Mouse (Mus musculus) inflammation-experienced regulatory T-cells, adult 6 months (primary cell): ENCODE data around the gene Ncapd3. TPM values are rescaled to one million over a fixed set of nuclear protein-coding genes. Genes with fewer than 3 reads are reported as not detected.

Experiments
- ATAC-seq: one replicate; pipeline ENCODE4 v1.8.0; 2017
- polyA plus RNA-seq, 3 experiments: library from polyadenylated mRNA; unstranded; fragments of 100-300 nt; shearing (Covaris generic); gene quantifications; one replicate each; pipeline ENCODE4 v1.2.1; 2017

Ncapd3 gene
- polyA plus RNA-seq, 3 experiments from 2014 or later = 25.1 to 38.5 (median 26.4) TPM

DNA sequence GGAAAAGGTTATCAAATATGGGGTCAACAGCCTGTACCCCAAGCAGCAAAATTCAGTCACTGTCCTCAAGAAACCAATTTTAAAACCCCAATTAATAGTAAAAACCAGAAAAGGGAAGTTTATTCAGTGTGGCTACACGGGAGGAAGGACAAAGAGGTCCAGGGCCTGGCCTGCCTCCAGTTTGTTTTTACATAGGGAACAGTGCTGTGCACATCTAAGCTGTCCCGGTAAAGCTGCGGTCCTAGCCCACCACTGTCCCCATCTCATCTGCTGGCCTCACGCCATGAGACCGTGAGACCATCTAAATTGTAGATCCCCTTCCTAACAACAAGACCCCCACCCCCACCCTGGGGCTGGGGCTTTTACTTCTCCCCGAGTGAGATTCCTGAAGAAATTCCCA is 95.5 kb downstream of the Ncapd3 start:
- no peak for ATAC-seq

DNA sequence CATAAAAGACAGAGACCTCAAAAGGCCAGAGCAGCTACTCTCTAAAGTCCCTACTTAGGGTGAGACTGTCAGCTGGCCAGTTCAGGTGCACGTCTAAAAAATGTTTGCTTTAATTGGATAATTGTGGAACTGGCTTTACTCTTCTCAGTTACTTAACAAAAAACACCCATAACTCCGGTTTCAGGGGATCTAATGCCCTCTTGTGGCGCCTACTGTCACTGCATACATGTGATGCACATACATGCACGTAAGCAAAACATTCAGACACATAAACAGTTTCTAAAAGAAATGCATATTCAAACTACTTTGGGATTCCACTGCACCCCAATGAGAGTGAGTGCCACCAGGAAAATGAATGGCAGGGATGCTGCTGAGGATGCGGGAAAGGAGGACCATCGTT is 96.6 kb downstream of the Ncapd3 start:
- ATAC-seq = no peak

DNA sequence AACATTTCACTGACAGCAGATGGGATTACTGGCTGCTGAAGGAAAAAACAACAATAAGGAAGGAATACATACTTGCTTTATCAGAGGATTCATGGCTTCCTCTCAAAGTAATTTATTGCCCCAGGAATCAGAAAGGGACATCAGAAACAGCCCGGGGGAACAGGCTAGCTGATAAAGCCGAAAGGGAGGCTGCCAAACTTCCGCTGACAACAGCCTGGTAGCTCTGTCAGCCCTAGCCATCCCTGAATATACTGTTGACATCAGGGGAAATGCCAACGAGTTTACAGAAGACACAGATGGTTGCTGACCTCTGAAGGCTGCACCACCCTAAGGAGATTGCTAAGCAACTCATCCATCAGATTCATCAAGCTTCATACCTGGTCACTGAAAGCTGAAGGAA is 98.7 kb downstream of the Ncapd3 start:
- no peak for ATAC-seq

DNA sequence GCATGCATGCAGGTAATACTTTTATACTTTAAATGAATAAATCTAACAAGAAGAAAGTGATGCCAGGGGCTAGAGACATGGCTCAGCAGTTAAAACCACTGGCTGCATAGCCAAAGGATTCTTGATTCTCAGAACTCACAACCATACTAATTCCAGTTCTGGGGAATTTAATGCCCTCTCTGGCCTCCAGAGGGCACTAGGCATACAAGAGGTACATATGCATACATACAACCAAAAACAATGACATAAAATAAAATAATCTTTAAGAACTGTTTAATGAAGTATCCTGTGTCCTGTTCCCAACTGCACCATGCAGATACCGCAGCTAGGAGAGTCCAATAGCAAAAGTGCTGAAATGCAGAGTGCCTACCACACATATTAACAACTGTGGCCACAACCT is 104.4 kb downstream of the Ncapd3 start:
- no peak for ATAC-seq

DNA sequence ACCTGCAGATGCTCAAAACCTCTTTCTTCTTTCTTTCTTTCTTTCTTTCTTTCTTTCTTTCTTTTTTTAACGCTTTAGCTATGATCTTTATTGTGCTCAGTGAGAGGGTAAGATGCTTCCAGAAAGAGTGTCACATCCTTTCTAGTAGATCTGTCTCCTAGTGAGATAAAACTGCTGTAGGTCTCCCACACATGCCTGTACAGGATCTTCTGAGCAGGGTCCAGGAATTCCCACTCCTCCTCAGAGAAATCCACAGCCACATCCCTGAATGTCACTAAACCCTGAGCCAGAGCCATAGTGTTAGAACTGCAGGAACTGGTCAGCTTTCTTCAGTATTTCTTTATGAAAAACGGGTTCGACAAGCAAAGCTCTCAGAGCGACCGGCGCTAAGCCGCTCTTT is 105.4 kb downstream of the Ncapd3 start:
- no peak for ATAC-seq

DNA sequence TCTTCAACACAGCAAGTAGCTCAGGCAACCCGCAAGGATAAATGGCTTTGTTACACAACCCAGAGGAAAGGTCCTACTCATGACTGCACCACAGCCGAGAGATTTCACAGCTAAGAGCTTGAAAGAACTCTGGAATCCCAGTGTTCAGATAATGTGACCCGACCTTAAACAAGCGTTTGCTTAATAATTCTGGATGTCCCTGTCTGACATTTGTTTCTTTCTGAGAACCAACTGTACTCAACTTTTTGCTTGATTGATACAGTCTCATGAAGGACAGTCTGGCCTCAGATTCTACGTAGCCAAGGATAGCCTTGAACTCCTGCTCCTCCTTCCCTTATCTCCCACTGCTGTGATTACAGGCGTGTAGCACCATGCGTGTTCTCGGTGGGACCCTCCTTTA is 106.7 kb downstream of the Ncapd3 start:
- no peak for ATAC-seq

DNA sequence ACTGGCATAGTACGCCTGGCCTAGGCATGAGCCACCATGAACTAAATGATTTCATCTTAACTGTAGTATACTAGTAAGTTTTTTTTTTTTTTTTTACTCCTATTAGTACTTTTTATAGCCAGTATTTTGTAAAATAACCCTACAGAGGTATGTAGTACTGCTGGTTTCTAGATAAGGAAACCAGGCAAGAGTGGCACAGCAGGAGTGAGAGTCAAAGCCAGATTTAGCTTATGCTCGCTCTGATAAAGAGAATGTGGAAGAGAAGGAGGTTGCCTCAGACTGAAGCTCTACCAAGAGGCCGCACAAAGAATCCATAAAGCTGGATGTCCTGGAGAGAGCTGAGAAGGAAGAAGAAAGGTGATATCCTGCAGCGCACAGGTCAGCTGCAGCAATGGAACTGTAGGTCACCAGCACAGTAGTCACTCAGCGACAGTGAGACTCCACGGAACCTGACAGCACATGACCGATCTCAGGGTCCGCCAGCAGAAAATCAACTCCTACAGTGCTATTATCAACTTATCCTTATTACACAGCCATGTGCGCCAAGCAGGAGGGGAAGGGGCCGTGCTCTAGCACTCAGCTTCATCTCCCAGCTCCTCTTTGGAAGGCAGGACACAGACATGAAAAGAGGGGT is 110.6 kb downstream of the Ncapd3 start:
- no peak for ATAC-seq

DNA sequence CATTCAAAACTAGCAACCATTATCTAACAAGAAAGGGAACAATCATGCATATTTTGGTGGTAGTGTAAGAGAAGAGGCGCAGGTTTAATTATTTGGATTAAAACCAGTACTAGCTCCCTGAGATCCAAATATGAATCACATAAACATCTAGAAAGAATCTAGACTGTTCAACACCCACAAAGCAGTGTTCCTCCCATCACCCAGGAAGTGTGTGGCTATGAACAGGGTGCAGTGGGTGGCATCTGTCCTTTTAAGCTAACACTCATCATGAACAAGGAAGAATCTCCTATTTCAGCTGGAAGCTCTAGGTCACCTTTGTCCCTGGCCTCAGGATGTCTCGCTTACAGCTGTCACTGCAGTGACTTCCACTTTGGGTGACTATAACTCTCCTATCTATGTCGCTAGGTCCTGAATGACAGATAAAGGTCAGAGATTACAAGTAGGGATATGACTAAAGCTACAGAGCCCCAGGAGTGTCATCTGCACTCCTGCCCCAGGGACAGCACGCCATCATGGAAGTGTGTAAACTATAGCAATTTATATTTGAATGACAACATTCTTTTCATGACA is 114.4 kb downstream of the Ncapd3 start:
- ATAC-seq = no peak

Other genes starting within 250 kb of the Ncapd3 start
- not detected for gene Glb1l2, start 223.7 kb upstream of the Ncapd3 start, polyA plus RNA-seq
- gene Glb1l3, start 169.3 kb upstream of the Ncapd3 start, polyA plus RNA-seq = not detected
- under 1 TPM in 1 of 3 experiments, not detected in 2; 0.40 TPM for gene Gm1110, start 107.1 kb upstream of the Ncapd3 start, polyA plus RNA-seq
- 10 to 100 TPM; 21.8 to 42.0 (median 30.5) TPM for gene Acad8, start 30.6 kb upstream of the Ncapd3 start, polyA plus RNA-seq
- gene Thyn1, start 30.5 kb upstream of the Ncapd3 start, polyA plus RNA-seq = 10 to 100 TPM; 71.3 to 87.6 (median 72.9) TPM
- 10 to 100 TPM in 2 of 3 experiments, 1 to 10 TPM in 1; 8.3 to 12.6 (median 12.3) TPM for gene Vps26b, start 110 bp upstream of the Ncapd3 start, polyA plus RNA-seq
- gene Jam3, start 125.2 kb downstream of the Ncapd3 start, polyA plus RNA-seq = under 1 TPM in 2 of 3 experiments, not detected in 1; 0.74 to 0.95 TPM